Mouse (Mus musculus): ENCODE results near the gene Itga8.

DNA sequence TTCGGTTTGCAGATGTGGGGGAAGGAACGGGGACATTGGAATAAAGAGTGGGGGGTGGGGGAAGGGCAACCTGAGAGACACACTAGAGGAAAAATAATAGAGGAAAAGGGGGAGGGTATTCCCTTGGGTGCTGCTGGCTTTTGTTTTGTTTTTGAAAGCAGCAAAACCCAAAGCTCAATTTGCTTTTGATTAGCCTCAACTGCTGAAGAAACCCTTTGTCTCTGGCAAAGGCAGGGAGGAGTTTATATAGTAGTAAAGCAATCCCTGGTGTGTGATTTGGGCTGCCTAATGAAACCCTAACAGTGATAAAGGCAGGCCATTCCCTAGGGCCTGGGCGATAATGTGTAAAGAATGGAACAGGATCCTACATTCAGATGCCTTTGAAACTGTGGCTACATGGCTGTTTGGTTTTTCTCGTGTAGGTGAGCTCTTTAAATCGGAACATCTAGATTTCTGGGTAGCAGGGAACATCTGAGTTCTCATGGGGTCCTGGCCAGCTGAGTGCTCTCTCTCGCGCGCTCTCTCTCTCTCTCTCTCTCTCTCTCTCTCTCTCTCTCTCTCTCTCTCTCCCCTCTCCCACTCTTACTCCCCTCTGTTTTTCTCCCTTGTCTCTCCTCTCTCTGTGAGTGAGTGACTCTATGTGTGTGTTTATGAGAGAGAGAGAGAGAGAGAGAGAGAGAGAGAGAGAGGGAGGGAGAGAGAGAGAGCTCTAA lies 26.8 kb upstream of the Itga8 start:
- TF ChIP-seq TCF12 (IDR thresholded peaks at IDR 0.05; ENCODE audit: low read depth, low read length) (no peak), ETS1 (conservative IDR thresholded peaks at IDR 0.05; ENCODE audit: low read depth, low read length) (no peak), CTCF (conservative IDR thresholded peaks at IDR 0.05 in 1 of 2, IDR thresholded peaks at IDR 0.05 in 1 of 2; ENCODE audit: low read depth in 2 of 2, low read length in 2 of 2) (no peak), TBP (conservative IDR thresholded peaks at IDR 0.05; ENCODE audit: low read depth, low read length) (no peak), CHD1 (IDR thresholded peaks at IDR 0.05; ENCODE audit: low read depth, low read length) (no peak), HCFC1 (IDR thresholded peaks at IDR 0.05; ENCODE audit: low read depth, low read length) (no peak), POLR2A (IDR thresholded peaks at IDR 0.05; ENCODE audit: low read depth, low read length) (no peak), EP300 (IDR thresholded peaks at IDR 0.05; ENCODE audit: low read length) (no peak), UBTF (IDR thresholded peaks at IDR 0.05; ENCODE audit: low read depth, low read length) (no peak), KAT2A (IDR thresholded peaks at IDR 0.05; ENCODE audit: insufficient replicate concordance, low read length) (no peak), MAFK (IDR thresholded peaks at IDR 0.05; ENCODE audit: insufficient replicate concordance, low read length) (no peak), MAX (IDR thresholded peaks at IDR 0.05; ENCODE audit: low read length) (no peak), SIN3A (IDR thresholded peaks at IDR 0.05; ENCODE audit: low read length) (no peak)

All from CH12.LX (cell line).